Mouse (Mus musculus): ENCODE measurements at regions not wholly inside any gene's neighbourhood (a gene's known extent, or its start where the extent isn't known, plus 50 kb on each side); places are given as distances from the start of the nearest gene placed in this dataset.

- TF ChIP-seq CTCF (conservative IDR thresholded peaks at IDR 0.05; ENCODE audit: low read length) (no peak), NANOG (IDR thresholded peaks at IDR 0.05; ENCODE audit: borderline replicate concordance, low read length) (no peak), POU5F1 (IDR thresholded peaks at IDR 0.05; ENCODE audit: borderline replicate concordance, low read length) (no peak)
- no peaks in the 10 kb centered on the region for H3K9me3 ChIP-seq (ENCODE audit: low read length)
- H3K36me3 ChIP-seq (ENCODE audit: insufficient read depth, low read length) = no peaks in the 10 kb centered on the region
- H3K27me3 ChIP-seq (ENCODE audit: insufficient read depth, low read length) = no peaks in the 10 kb centered on the region
- H3K4me1 ChIP-seq (replicated peaks; ENCODE audit: low read depth, low read length) = no peaks in the 10 kb centered on the region
- H3K4me3 ChIP-seq (replicated peaks; ENCODE audit: low read length) = no peak overlapping the region
These were observed 64.2 kb upstream of the Slc5a7 start for GRCm38 (mm10) chr17:54362991-54363390.

DNA sequence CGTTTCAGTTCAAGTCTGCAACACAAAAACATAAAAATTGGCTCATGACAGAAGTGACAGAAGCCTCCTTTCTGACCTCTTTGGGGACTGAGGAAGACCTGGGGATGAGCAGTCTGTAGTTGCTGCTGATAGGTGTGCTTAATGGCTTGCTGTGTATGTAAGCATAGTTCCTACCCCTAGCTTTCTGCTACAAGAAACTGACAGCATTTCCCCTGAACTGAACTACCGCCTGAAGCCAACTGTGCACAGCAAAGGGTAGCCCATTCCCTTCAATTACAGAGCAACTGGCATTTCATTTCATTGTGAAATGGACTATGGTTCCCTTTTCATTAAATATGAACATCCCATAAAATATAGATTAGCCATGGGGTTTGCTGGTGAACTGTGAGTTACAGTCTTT is 54.2 kb upstream of the Slc5a7 start:
- no peaks in the 10 kb centered on the region for H3K36me3 ChIP-seq (ENCODE audit: insufficient read depth, low read length)
- no peak overlapping the region for H3K4me3 ChIP-seq (replicated peaks; ENCODE audit: low read length)
- H3K9me3 ChIP-seq (ENCODE audit: low read length) = no peaks in the 10 kb centered on the region
- no peaks in the 10 kb centered on the region for H3K27me3 ChIP-seq (ENCODE audit: insufficient read depth, low read length)
- TF ChIP-seq NANOG (IDR thresholded peaks at IDR 0.05; ENCODE audit: borderline replicate concordance, low read length) (no peak), CTCF (conservative IDR thresholded peaks at IDR 0.05; ENCODE audit: low read length) (no peak)
- no peaks in the 10 kb centered on the region for H3K4me1 ChIP-seq (replicated peaks; ENCODE audit: low read depth, low read length)

DNA sequence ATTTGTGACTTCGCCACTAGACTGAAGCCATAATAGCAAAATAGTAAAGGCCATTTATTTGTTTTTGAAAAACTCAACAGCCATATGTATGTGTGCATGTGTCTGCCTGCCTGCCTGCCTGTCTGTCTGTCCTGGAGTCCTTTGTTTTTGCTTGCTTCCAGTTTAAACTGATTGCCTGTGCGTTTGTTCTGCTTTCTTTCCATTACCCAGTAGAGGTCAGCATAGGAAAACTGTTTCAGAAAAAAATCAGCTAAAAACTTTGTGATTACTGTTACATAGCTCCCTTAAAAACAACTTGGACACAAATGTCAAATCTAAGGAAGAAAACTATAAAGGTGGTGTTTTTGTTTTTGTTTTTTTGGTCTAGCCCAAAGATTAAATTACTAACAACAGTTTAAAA is 52.0 kb upstream of the Slc5a7 start:
- TF ChIP-seq CTCF (conservative IDR thresholded peaks at IDR 0.05; ENCODE audit: low read length) (no peak), POU5F1 (IDR thresholded peaks at IDR 0.05; ENCODE audit: borderline replicate concordance, low read length) (no peak), NANOG (IDR thresholded peaks at IDR 0.05; ENCODE audit: borderline replicate concordance, low read length) (no peak)
- Histone ChIP-seq H3K27me3 (ENCODE audit: insufficient read depth, low read length) (no peaks in the 10 kb centered on the region), H3K4me3 (replicated peaks; ENCODE audit: low read length) (no peak overlapping the region), H3K9me3 (ENCODE audit: low read length) (no peaks in the 10 kb centered on the region), H3K4me1 (replicated peaks; ENCODE audit: low read depth, low read length) (no peaks in the 10 kb centered on the region), H3K36me3 (ENCODE audit: insufficient read depth, low read length) (no peaks in the 10 kb centered on the region)
